Mouse (Mus musculus): ENCODE data around the gene Rtn1. TPM values are rescaled to one million over a fixed set of nuclear protein-coding genes. Genes with fewer than 3 reads are reported as not detected.

Rtn1 gene
- polyA plus RNA-seq, 1 experiment from 2014 or later = 505 TPM

- Histone ChIP-seq H3K36me3 (ENCODE audit: control insufficient read depth, insufficient read depth, low read length) (no peaks in the 10 kb centered on the region), H3K4me3 (ENCODE audit: low read depth, low read length) (no peak overlapping the region), H3K9ac (ENCODE audit: low read depth, low read length) (no peak overlapping the region), H3K27me3 (ENCODE audit: control insufficient read depth, insufficient read depth, low read length) (no peaks in the 10 kb centered on the region), H3K27ac (ENCODE audit: low read depth, low read length) (no peak overlapping the region), H3K9me3 (ENCODE audit: control insufficient read depth, low read length) (no peaks in the 10 kb centered on the region), H3K4me2 (replicated peaks; ENCODE audit: low read depth, low read length) (no peak overlapping the region), H3K4me1 (replicated peaks; ENCODE audit: control insufficient read depth, insufficient read depth, low read length) (no peaks in the 10 kb centered on the region)
- ATAC-seq (ENCODE audit: low FRiP score) = no peak
- DNase-seq (ENCODE audit: low spot score) = no peak
- WGBS = 87% methylated on average over 3 of the region's 3 CpGs
These were observed 230.5 kb downstream of the Rtn1 start for GRCm38 (mm10) chr12:72178322-72178721.

Other genes starting within 250 kb of the Rtn1 start
- gene Ccdc175, start 224.0 kb downstream of the Rtn1 start, polyA plus RNA-seq (2014; fragmentation: Nextera tagmentation; extraction: Ambion mirVana) = not detected in 2 replicates
- gene Lrrc9, start 32.8 kb upstream of the Rtn1 start, polyA plus RNA-seq (2014; fragmentation: Nextera tagmentation; extraction: Ambion mirVana) = 2.4 and 2.9 TPM in 2 replicates
- gene Pcnx4, start 127.3 kb upstream of the Rtn1 start, polyA plus RNA-seq (2014; fragmentation: Nextera tagmentation; extraction: Ambion mirVana) = 16.2 and 16.6 TPM in 2 replicates
- gene Gm4756, start 240.6 kb upstream of the Rtn1 start, polyA plus RNA-seq (2014; fragmentation: Nextera tagmentation; extraction: Ambion mirVana) = not detected in 2 replicates

All from hindbrain, embryonic 11.5 days (tissue).